9 mouse cellular contexts compared by ENCODE assay signal in the genomic region with DNA sequence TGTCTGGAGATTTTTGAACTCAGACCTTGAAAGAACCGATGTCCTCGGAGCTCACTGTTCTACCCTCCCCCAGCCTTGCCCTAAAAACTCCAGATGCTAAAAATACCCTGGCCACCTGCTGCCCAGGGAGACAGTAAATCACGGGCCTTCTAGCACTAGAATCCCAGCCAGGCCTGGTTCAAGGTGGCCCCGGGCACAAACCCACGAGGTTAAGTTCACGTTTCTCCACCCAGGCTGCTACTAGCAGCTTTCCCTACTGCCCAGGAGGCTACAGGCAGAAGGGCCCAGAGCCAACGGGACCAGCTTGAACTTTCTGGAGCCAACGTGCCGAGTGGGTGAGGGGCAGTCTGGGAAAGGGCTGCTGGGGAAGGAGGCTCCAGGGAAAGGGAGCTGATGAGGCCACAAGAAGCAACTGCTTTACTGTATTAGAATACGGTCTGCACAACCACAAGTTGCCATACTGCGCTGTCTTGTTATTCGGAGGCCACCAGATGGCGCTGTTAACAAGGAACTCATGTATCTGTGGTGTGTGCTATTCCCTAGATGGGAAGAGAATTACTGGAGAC. TPM values are rescaled to one million over a fixed set of nuclear protein-coding genes. Genes with fewer than 3 reads are reported as not detected.
A peak's percentile ranks its signal among the peaks of the same experiment; 100 is the strongest.
DNase-seq lines count a peak whose midpoint lies in the region; ATAC-seq and TF ChIP-seq lines count a peak whose summit lies in the region.
"Had no signal": no experiment of that assay in that cellular context is flagged by ENCODE, and none has a peak within 500 bp of the region (broad histone marks: within the 10 kb centered on the region; RNA-seq: fewer than 3 reads in every experiment).

No protein-coding gene starts in this region.

- H3K36me3 ChIP-seq in forebrain, embryonic 10.5 days (replicated peaks), result no peaks in the 10 kb centered on the region
- no peaks in the 10 kb centered on the region for H3K36me3 ChIP-seq in heart, embryonic 15.5 days
- no peaks in the 10 kb centered on the region for H3K36me3 ChIP-seq in liver, embryonic 13.5 days
- H3K36me3 ChIP-seq in stomach, postnatal 0 days (ENCODE audit: control insufficient read depth, insufficient read depth, low read length), result no peaks in the 10 kb centered on the region

- no peak overlapping the region for H3K4me3 ChIP-seq in forebrain, embryonic 10.5 days
- peak overlapping the region; percentile 9 for H3K4me3 ChIP-seq in heart, embryonic 15.5 days
- no peak overlapping the region for H3K4me3 ChIP-seq in liver, embryonic 13.5 days (replicated peaks)
- H3K4me3 ChIP-seq in stomach, postnatal 0 days (ENCODE audit: low read depth, low read length), result no peak overlapping the region
- H3K4me3 ChIP-seq: erythroblast, embryonic 14.5 days had no signal

- H3K4me1 ChIP-seq in forebrain, embryonic 10.5 days, result peaks cover 18% of the 10 kb centered on the region
- peaks cover 21% of the 10 kb centered on the region for H3K4me1 ChIP-seq in heart, embryonic 15.5 days (replicated peaks)
- peaks cover 9% of the 10 kb centered on the region; the same call in 1 of the 2 replicates for H3K4me1 ChIP-seq in liver, embryonic 13.5 days (replicated peaks)
- H3K4me1 ChIP-seq in stomach, postnatal 0 days (replicated peaks; ENCODE audit: control insufficient read depth, insufficient read depth), result no peaks in the 10 kb centered on the region

- WGBS in forebrain, embryonic 10.5 days, result 31% methylated on average over 13 of the region's 13 CpGs
- 11% methylated on average over 13 of the region's 13 CpGs for WGBS in heart, embryonic 15.5 days
- WGBS in liver, embryonic 13.5 days (ENCODE audit: insufficient replicate concordance), result 18% methylated on average over 13 of the region's 13 CpGs
- WGBS in stomach, postnatal 0 days, result 17% methylated on average over 13 of the region's 13 CpGs

- H3K9ac ChIP-seq in heart, embryonic 15.5 days, result peak overlapping the region; percentile 16; the same call in 1 of the 2 replicates
- H3K9ac ChIP-seq in liver, embryonic 13.5 days, result no peak overlapping the region
- H3K9ac ChIP-seq in stomach, postnatal 0 days (ENCODE audit: low read length), result no peak overlapping the region

- no peaks in the 10 kb centered on the region for H3K27me3 ChIP-seq in forebrain, embryonic 10.5 days (ENCODE audit: poor library complexity, severe bottlenecking)
- no peaks in the 10 kb centered on the region for H3K27me3 ChIP-seq in heart, embryonic 15.5 days
- no peaks in the 10 kb centered on the region for H3K27me3 ChIP-seq in liver, embryonic 13.5 days
- H3K27me3 ChIP-seq in stomach, postnatal 0 days (ENCODE audit: control insufficient read depth, insufficient read depth, low read length), result no peaks in the 10 kb centered on the region

- TF ChIP-seq CTCF in stomach, postnatal 0 days (IDR thresholded peaks at IDR 0.05; ENCODE audit: low read depth), result peak; percentile 95

- TF ChIP-seq EP300 in stomach, postnatal 0 days (optimal IDR thresholded peaks at IDR 0.05), result no peak

- 0 out of 2 replicates have a peak overlapping the region, but pooled peaks have one; percentile 40 for H3K27ac ChIP-seq in forebrain, embryonic 10.5 days
- H3K27ac ChIP-seq in heart, embryonic 15.5 days, result peak overlapping the region; percentile 76
- H3K27ac ChIP-seq in liver, embryonic 13.5 days, result no peak overlapping the region
- H3K27ac ChIP-seq in stomach, postnatal 0 days (replicated peaks), result no peak overlapping the region

- ATAC-seq in heart, embryonic 15.5 days (replicated peaks; ENCODE audit: insufficient number of reproducible peaks, insufficient read depth, low FRiP score, low read depth), result peak; percentile 65
- ATAC-seq in liver, embryonic 13.5 days (ENCODE audit: low read depth), result peak; percentile 73
- ATAC-seq in stomach, postnatal 0 days (ENCODE audit: low FRiP score, low TSS enrichment), result peak; percentile 84

- H3K9me3 ChIP-seq in forebrain, embryonic 10.5 days, result no peaks in the 10 kb centered on the region
- no peaks in the 10 kb centered on the region for H3K9me3 ChIP-seq in heart, embryonic 15.5 days (replicated peaks)
- H3K9me3 ChIP-seq in liver, embryonic 13.5 days (replicated peaks), result no peaks in the 10 kb centered on the region
- no peaks in the 10 kb centered on the region for H3K9me3 ChIP-seq in stomach, postnatal 0 days (ENCODE audit: control insufficient read depth, low read length)

- DNase-seq in CD4-positive, CD25-positive, alpha-beta regulatory T cell, adult 2 months (ENCODE audit: low read depth, low spot score), result peak; percentile 89
- DNase-seq in brain, embryonic 18.5 days (ENCODE audit: low read depth, low spot score), result peak; percentile 74
- DNase-seq in forebrain, embryonic 10.5 days (ENCODE audit: extremely low spot score, low spot score), result peak; percentile 78
- DNase-seq in kidney, postnatal 14 days, result peak; percentile 78
- DNase-seq in liver, embryonic 13.5 days, result peak; percentile 56
- peak; percentile 78 for DNase-seq in neural tube, embryonic 10.5 days (ENCODE audit: extremely low spot score, low spot score)
- peak; percentile 80 for DNase-seq in stomach, postnatal 0 days (ENCODE audit: low spot score)

- H3K4me2 ChIP-seq in heart, embryonic 15.5 days, result peak overlapping the region; percentile 57
- H3K4me2 ChIP-seq in liver, embryonic 13.5 days, result no peak overlapping the region
- no peak overlapping the region; the same call in 1 of the 2 replicates for H3K4me2 ChIP-seq in stomach, postnatal 0 days (replicated peaks; ENCODE audit: low read depth)

RNA-seq across cellular contexts. Expression of gene Arl11, which starts 21.5 kb away (rescaled TPM):
- 0.19 and 0.31 TPM in 2 replicates for polyA plus RNA-seq in forebrain, embryonic 10.5 days (2016; fragmentation: Nextera tagmentation; extraction: Ambion mirVana)
- 0.53 and 1.3 TPM in 2 replicates for polyA plus RNA-seq in heart, embryonic 15.5 days (2015; fragmentation: Nextera tagmentation; extraction: Ambion mirVana)
- polyA plus RNA-seq in liver, embryonic 13.5 days (2015; fragmentation: Nextera tagmentation; extraction: Ambion mirVana), result 1.1 and 1.5 TPM in 2 replicates
- 1.2 TPM in 2 replicates for polyA plus RNA-seq in stomach, postnatal 0 days (2015; fragmentation: Nextera tagmentation; extraction: Ambion mirVana)
- polyA plus RNA-seq: erythroblast, embryonic 14.5 days had no signal

RNA-seq across cellular contexts. Expression of gene Ebpl, which starts 29.2 kb away (rescaled TPM):
- polyA plus RNA-seq in forebrain, embryonic 10.5 days (2016; fragmentation: Nextera tagmentation; extraction: Ambion mirVana), result 8.9 and 9.1 TPM in 2 replicates
- 4.1 and 4.7 TPM in 2 replicates for polyA plus RNA-seq in heart, embryonic 15.5 days (2015; fragmentation: Nextera tagmentation; extraction: Ambion mirVana)
- polyA plus RNA-seq in liver, embryonic 13.5 days (2015; fragmentation: Nextera tagmentation; extraction: Ambion mirVana), result 4.5 TPM in 2 replicates
- polyA plus RNA-seq in stomach, postnatal 0 days (2015; fragmentation: Nextera tagmentation; extraction: Ambion mirVana), result 18.3 and 20.2 TPM in 2 replicates

Comparison
In these comparisons a context has a peak if more than half of its experiments do, and no peak if none do; other contexts are left out.
1. H3K27ac ChIP-seq: peak in forebrain, embryonic 10.5 days (single experiment) and heart, embryonic 15.5 days (single experiment); none in liver, embryonic 13.5 days (single experiment) and stomach, postnatal 0 days (single experiment).
2. Peak in every context shown above with its lines, with median percentiles within 50 percentile points of each other: DNase-seq and ATAC-seq.